Mouse (Mus musculus) ovary, adult 10 weeks (tissue): ENCODE results near the gene Olfr248. TPM values are rescaled to one million over a fixed set of nuclear protein-coding genes. Genes with fewer than 3 reads are reported as not detected.

ENCODE experiments used
- polyA plus RNA-seq: library from polyadenylated mRNA; stranded (reverse); fragments of 350-450 nt; fragmentation: Illumina TruSeq; extraction: RNeasy Lipid Tissue Mini Kit (QIAGEN cat#74804); gene quantifications from one replicate; pipeline ENCODE4 v1.2.3, GENCODE M21; 2014

The Olfr248 gene
- not detected for polyA plus RNA-seq

GRCm38 (mm10) chr1:174390746-174391145, at the start of gene Olfr248:
Gene Olfr248 (plus strand): TSS chr1:174391046.

GRCm38 (mm10) chr1:174364882-174365451, 25.9 kb upstream of the Olfr248 start, which contains the start of gene Olfr417:
Gene Olfr417 (plus strand): TSS chr1:174365122.

GRCm38 (mm10) chr1:174423764-174424163, 32.9 kb downstream of the Olfr248 start, which contains the start of gene Olfr414:
Gene Olfr414 (plus strand): TSS chr1:174424064.

Other genes with a start within 250 kb of the Olfr248 start
- gene Olfr420, start 235.4 kb upstream of the Olfr248 start, polyA plus RNA-seq = not detected
- not detected for gene Spta1, start 218.3 kb upstream of the Olfr248 start, polyA plus RNA-seq
- gene Olfr419, start 139.0 kb upstream of the Olfr248 start, polyA plus RNA-seq = not detected
- gene Mptx1, start 60.5 kb upstream of the Olfr248 start, polyA plus RNA-seq = 0.88 TPM
- gene Olfr417, start 25.9 kb upstream of the Olfr248 start, polyA plus RNA-seq = not detected
- gene Olfr414, start 33.0 kb downstream of the Olfr248 start, polyA plus RNA-seq = not detected
- not detected for gene Olfr220, start 51.0 kb downstream of the Olfr248 start, polyA plus RNA-seq
- 7.9 TPM for gene Fmn2, start 110.8 kb downstream of the Olfr248 start, polyA plus RNA-seq